Mouse (Mus musculus) kidney, adult 9 months (tissue): ENCODE data around the gene Fank1.
A peak's percentile ranks its signal among the peaks of the same experiment; 100 is the strongest.
"Not testable (repeated sequence)": the region's sequence is repeated elsewhere in the genome, so short reads cannot be mapped to it uniquely, and the experiment has no call there.

Experiments
- DNase-seq: peaks from one replicate; pipeline ENCODE4 v3.0.0; 2022

Gene Fank1

DNA sequence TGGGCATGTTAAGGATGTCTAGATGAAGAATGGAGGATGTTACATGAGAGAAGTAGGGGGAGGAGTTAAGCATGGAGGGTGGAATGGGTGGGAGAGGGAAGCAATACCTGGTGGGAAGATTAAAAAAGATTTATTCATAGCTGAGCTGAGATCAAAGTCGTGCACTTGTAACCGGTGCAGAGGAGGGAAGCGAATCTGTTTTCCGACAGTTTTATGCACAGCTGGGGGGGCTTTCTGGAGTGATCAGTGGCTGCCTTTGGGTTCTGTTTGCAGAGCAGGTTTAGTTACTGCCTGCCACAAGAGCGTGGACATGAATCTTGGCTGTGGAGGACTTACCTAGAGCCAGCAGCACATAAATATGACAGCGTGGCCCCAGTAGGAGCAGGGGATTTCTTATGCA, 65.4 kb downstream of the Fank1 start:
- DNase-seq = no peak

DNA sequence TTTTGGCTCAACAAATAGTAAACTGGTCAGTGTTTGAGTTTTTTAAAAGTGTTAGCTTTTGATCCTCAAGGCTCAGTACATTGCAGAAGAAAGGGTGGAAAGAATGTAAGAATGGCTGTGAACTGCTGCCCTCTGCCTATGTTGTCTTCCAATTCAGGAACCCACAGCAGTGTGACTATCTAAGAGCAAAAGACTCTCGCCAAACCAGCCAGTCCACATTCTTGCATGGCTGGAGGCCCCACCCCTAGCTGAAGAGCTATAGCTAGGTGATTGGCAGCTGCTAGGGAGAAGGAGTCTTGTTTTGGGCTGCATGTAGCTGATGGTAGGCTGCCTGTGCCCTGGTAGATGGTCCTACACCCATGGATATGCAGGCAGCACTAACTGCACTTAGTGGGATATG, 70.5 kb downstream of the Fank1 start:
- peak; percentile 22 for DNase-seq

DNA sequence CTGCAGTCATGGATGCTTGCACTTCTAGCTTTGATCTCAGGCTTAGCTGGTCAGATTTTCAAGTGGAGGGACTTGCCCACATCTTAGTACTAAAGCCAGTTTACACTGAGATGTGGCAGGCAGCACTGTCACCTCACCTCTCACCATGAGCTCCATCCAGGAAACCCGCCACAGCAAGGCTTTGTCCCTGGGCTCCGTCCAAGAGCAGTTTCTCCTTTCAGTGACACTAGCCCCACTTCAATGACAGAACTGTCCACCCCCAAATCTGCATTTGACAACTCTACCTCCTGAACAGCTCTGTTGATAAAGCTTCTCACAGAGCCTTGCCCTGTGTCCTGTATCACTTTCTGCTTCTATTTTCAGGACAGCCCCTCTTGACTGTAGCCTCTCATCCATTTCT, 71.5 kb downstream of the Fank1 start:
- no peak for DNase-seq

GRCm38 (mm10) chr7:133850735-133851134, 74.1 kb downstream of the Fank1 start:
- DNase-seq = no peak

GRCm38 (mm10) chr7:133856278-133856677, 79.6 kb downstream of the Fank1 start:
- peak; percentile 80 for DNase-seq

GRCm38 (mm10) chr7:133858506-133858905, 81.8 kb downstream of the Fank1 start:
- no peak for DNase-seq

GRCm38 (mm10) chr7:133859548-133859947, 82.9 kb downstream of the Fank1 start:
- no peak for DNase-seq

DNA sequence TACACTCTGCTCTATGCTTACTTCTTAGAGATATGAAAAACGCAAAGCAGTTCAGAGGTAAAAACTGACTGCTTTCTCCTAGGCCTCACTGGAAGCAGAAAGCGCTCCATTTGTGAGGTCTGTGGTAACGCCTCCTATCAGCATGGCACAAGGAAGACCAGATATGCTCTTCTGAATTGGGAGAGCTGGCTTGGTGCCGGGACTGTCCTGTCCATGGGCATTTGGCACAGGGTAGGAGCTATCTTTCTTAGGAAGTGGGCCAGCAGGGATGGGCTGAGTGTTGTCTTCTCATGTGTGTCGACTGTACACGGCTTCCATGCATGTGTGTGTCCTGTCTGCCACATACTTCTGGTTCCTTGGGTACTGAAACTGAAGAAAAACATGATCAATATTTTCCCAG, 85.6 kb downstream of the Fank1 start:
- DNase-seq = no peak

- no peak for DNase-seq
Measured at GRCm38 (mm10) chr7:133862723-133863122, 86.1 kb downstream of the Fank1 start.

GRCm38 (mm10) chr7:133863151-133863550, 86.5 kb downstream of the Fank1 start:
- no peak for DNase-seq

DNA sequence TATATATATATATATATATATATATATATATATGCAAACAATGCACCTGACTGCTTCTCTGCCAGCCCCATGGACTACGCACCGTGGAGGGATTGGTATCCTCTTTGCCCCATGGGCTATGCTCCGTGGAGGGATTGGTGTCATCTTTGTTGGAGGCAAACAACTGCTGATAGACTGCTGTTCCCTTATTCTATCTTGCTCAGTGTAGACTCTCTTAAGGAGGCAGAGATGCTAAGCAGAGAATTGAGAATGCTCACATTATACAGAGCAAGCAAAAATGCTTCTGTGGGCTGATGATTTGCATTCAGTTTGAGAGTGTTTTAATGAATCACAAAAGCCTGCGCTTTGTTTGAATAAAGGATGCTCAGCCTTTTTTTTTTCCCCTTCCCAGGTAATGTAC, 87.0 kb downstream of the Fank1 start:
- DNase-seq = no peak

DNA sequence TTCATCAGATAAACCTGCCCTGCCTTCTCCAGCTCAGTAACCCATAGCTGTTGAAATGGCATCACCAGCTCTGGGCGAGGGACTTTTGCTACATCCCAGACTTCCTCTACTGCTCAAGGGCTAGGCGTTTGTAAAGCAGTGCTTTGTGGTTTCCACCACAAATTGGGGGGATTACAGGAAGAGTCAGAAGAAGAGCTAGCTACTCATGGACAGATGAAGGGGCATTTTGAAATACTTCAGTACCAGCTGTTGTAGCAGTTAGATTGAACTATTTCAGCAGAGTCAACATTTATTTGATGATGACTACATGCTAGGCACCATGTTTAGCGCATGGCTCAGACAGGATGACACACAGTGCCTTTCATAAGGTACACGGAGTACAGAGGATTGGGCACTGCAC, 93.6 kb downstream of the Fank1 start:
- DNase-seq = no peak

DNA sequence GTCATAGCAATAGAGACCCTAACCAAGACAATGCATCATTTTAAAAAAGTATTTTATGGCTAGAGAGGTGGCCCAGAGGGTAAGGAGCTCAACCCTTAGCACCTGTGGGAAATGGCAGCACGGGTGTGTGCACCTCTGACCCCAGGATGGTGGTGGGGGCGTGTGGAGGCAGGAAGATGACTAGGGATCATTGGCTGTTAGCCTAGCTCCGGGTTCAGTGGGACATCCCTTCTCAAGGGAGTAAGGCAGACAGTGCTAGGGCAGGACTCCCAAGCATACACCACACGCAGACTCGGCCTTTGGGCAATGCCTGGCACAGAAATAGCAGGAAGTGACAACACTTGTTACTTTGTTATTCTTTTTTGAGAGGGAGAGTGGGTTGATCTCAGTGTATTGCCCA, 96.0 kb downstream of the Fank1 start:
- DNase-seq = no peak

DNA sequence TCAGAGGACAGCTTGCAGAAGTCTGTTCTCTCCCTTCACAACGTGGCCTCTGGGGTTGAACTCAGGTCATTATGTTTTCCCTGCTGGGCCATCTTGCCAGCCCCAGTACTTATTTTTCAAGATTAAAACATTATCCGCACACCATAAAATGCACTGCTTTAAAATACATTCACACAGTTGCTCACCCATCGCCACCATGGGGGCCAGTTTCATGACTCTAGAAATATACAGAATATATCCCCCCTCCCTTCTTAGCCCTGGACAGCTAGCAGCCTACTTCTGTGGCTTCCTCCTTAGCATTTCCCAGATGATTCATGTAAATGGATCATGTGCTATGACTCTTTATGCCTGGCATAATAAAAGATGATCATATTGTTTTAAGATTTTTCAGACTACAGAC, 99.5 kb downstream of the Fank1 start:
- DNase-seq = no peak

DNA sequence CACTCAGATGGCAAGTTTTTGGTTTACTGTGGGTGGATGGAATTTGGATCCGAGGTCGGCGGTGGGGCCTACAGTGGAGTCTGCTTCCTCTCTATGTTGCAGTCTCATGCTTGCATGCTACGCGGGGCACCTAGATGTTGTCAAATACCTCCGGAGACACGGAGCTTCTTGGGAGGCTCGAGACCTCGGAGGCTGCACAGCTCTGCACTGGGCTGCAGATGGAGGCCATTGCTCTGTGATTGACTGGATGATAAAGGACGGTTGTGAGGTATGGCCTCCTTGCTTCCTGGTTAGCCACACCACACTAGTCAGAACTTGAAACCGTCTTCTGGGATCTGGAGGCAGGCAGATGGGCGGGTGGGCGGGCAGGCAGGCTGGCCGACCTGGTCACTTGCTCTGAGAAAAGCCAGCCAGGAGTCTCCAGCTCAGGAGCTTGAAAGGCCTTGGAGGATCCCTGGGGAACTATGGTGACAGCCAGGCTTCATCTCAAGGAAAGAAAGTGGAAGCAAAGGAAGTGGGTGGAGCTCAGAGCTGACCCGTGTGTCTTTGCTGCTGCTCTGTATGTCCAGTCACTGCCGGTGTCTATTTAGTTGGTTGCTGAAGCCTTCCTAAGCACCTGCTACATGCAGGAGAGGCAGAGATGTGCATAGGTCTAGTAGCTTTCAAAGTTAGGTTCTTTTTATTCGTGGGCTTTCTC, 100.1 kb downstream of the Fank1 start:
- DNase-seq = no peak

DNA sequence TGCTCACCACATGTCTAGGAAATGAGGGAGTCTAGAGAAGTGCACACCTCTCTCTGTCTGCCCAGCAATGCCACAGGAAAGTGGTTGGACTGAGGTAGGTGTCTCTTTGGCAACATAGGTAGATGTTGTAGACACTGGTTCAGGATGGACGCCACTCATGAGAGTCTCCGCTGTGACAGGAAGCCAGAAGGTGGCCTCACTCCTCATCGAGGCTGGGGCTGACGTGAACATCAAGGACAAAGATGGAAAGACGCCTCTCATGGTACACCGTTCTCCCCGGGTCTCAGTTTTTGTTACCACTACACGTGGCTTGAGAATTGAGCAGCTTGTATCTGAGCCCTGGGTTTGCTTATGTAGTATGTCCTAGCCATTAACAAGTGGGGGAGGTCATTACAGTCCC, 103.1 kb downstream of the Fank1 start:
- no peak for DNase-seq

GRCm38 (mm10) chr7:133884759-133885431, 108.2 kb downstream of the Fank1 start:
- DNase-seq = not testable (repeated sequence)

DNA sequence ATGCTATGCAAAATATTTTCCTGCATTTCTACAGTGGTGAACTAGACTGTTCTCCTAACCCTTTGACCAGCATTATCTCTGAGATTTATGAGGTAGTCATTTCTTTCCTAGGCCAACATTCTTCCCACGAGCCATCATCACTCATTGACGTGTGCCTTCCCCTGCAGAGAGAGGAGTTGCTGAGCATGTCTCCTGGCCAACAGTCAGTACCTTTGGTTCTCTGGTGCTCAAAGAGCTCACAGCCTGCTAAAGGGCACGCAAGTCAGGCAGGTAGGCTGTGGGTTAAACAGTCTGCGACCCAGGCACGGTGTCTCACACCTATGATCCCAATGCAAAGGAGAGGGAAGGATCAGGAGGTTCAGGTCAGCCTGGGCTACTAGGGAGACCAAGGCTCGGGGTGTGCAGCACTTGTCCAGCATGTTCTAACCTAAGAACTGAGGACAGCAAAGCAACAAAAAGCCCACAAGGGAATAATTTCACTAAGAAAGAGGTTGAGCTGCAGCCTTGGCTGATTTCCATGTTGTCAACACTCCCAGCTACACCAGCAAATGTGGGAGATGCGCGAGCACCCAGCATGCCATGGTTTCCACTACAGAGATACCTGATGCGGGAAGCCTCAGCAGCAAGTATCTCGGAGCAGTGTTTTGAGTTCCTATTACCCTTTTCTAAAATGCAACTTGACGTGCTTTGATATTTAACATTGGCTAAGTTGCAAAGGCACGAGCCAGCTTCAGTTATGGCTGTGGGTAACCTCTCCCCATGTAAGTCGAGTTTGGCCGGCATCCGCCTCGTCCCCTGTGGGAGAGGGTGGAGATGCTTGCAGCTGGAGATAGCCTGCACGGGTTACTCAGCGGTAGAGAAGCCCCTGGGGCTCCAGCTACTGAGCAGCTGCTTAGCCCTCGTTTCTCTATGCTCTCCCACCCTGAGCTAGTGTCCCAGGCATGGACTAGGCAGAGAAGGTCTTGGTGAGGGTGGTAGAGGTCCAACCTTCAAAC, 112.6 kb downstream of the Fank1 start:
- DNase-seq = peak; percentile 13

DNA sequence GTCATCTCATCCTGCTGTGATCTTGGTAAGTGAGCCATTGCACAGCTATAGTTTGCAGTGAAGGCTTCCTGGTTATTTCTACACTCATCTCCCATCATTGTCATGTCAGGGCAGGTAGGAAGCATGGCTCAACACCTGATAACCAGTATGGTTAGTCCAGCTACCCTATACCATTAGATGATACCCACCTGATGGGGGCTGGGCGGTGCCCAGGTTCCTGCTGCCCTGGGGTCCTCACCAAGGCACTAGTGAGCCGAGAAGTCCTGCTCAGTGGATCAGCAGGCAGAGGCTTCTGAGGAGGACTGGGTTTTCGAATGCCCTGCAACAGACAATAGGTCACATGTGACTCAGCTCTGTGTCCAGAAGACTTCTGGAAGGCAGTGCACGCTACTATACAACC, 113.3 kb downstream of the Fank1 start:
- no peak for DNase-seq

GRCm38 (mm10) chr7:133891298-133891697, 114.6 kb downstream of the Fank1 start:
- DNase-seq = no peak

GRCm38 (mm10) chr7:133891796-133892195, 115.1 kb downstream of the Fank1 start:
- DNase-seq = no peak

- no peak for DNase-seq
Measured at GRCm38 (mm10) chr7:133899391-133899790, 122.7 kb downstream of the Fank1 start.

GRCm38 (mm10) chr7:133908966-133909365, 132.3 kb downstream of the Fank1 start:
- no peak for DNase-seq
